ENCODE assay signal across 12 mouse cellular contexts in the genomic region with DNA sequence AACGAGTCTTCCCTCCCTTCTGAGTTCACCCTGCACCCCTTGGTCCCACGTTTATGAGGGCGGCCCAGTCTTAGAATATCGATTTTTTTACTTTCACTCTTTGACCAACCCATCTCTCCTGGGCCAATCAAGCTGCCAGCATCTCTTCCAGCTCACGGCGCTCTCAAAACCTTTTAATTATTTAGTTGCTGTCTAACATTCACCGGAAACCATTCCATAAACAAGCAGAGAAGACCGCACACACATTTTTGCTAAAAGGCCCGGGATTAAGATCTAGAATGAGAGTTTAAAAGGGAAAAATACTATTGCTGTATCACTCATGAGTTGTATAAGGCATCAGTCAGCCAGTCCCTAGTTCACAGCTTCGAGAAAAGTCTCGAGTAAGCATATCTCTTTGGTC. TPM values are rescaled to one million over a fixed set of nuclear protein-coding genes. Genes with fewer than 3 reads are reported as not detected.
DNase-seq lines count a peak whose midpoint lies in the region; ATAC-seq and TF ChIP-seq lines count a peak whose summit lies in the region.
"Had no signal": no experiment of that assay in that cellular context is flagged by ENCODE, and none has a peak within 500 bp of the region (broad histone marks: within the 10 kb centered on the region; RNA-seq: fewer than 3 reads in every experiment).

No protein-coding gene starts in this region.

- no peak for ATAC-seq in forebrain, postnatal 0 days
- ATAC-seq in forebrain, embryonic 12.5 days (ENCODE audit: low FRiP score): no peak
- no peak for ATAC-seq in lung, embryonic 15.5 days (ENCODE audit: borderline replicate concordance, extremely low read depth, low FRiP score, low TSS enrichment)
- no peak for ATAC-seq in limb, embryonic 11.5 days (ENCODE audit: insufficient number of reproducible peaks, low FRiP score, low TSS enrichment, low read depth)
- no peak for ATAC-seq in neural tube, embryonic 13.5 days (ENCODE audit: low read depth)

- H3K4me2 ChIP-seq in forebrain, postnatal 0 days (ENCODE audit: low read depth): no peak overlapping the region
- H3K4me2 ChIP-seq in forebrain, embryonic 12.5 days: no peak overlapping the region
- peak overlapping the region; percentile 99 for H3K4me2 ChIP-seq in lung, embryonic 15.5 days
- peak overlapping the region; percentile 76; the same call in 1 of the 2 replicates for H3K4me2 ChIP-seq in limb, embryonic 11.5 days (ENCODE audit: low read depth, severe bottlenecking)
- peak overlapping the region; percentile 67; the same call in 1 of the 2 replicates for H3K4me2 ChIP-seq in neural tube, embryonic 13.5 days

- peak; percentile 47 for DNase-seq in forebrain, postnatal 0 days
- DNase-seq in lung, postnatal 10 days: no peak
- DNase-seq in limb, embryonic 11.5 days (ENCODE audit: low spot score): no peak
- no peak for DNase-seq in cerebellum, postnatal 25 days
- DNase-seq in spleen, postnatal 10 days (ENCODE audit: low spot score in 2 of 2): no peak

- no peaks in the 10 kb centered on the region for H3K9me3 ChIP-seq in forebrain, postnatal 0 days (ENCODE audit: low read length)
- H3K9me3 ChIP-seq in forebrain, embryonic 12.5 days: no peaks in the 10 kb centered on the region
- no peaks in the 10 kb centered on the region for H3K9me3 ChIP-seq in lung, embryonic 15.5 days
- no peaks in the 10 kb centered on the region for H3K9me3 ChIP-seq in limb, embryonic 11.5 days (ENCODE audit: control insufficient read depth, low read length)
- H3K9me3 ChIP-seq in neural tube, embryonic 13.5 days: no peaks in the 10 kb centered on the region

- H3K4me3 ChIP-seq in forebrain, postnatal 0 days (ENCODE audit: low read depth, low read length): no peak overlapping the region
- H3K4me3 ChIP-seq in forebrain, embryonic 12.5 days (replicated peaks): no peak overlapping the region; the same call in 1 of the 2 replicates
- no peak overlapping the region; the same call in 1 of the 2 replicates for H3K4me3 ChIP-seq in lung, embryonic 15.5 days
- H3K4me3 ChIP-seq in limb, embryonic 11.5 days (ENCODE audit: low read depth, low read length): no peak overlapping the region
- H3K4me3 ChIP-seq in neural tube, embryonic 13.5 days: no peak overlapping the region; the same call in 1 of the 2 replicates

- no peak for TF ChIP-seq CTCF in forebrain, postnatal 0 days (IDR thresholded peaks at IDR 0.05; ENCODE audit: low read depth)

- H3K9ac ChIP-seq in forebrain, postnatal 0 days: no peak overlapping the region
- no peak overlapping the region for H3K9ac ChIP-seq in forebrain, embryonic 12.5 days
- H3K9ac ChIP-seq in lung, embryonic 15.5 days: no peak overlapping the region
- H3K9ac ChIP-seq in limb, embryonic 11.5 days (ENCODE audit: low read length): no peak overlapping the region
- H3K9ac ChIP-seq in neural tube, embryonic 13.5 days: no peak overlapping the region

- no peaks in the 10 kb centered on the region for H3K4me1 ChIP-seq in forebrain, postnatal 0 days (ENCODE audit: insufficient read depth)
- peaks cover 58% of the 10 kb centered on the region for H3K4me1 ChIP-seq in forebrain, embryonic 12.5 days
- H3K4me1 ChIP-seq in lung, embryonic 15.5 days: peaks cover 61% of the 10 kb centered on the region
- H3K4me1 ChIP-seq in limb, embryonic 11.5 days (ENCODE audit: control insufficient read depth, insufficient read depth, low read length): peaks cover 12% of the 10 kb centered on the region
- H3K4me1 ChIP-seq in neural tube, embryonic 13.5 days (replicated peaks): peaks cover 49% of the 10 kb centered on the region

- 5% methylated on average over 11 of the region's 11 CpGs for WGBS in forebrain, postnatal 0 days
- 2% methylated on average over 11 of the region's 11 CpGs for WGBS in forebrain, embryonic 12.5 days
- WGBS in lung, embryonic 15.5 days: 8% methylated on average over 11 of the region's 11 CpGs
- 4% methylated on average over 11 of the region's 11 CpGs for WGBS in limb, embryonic 11.5 days
- WGBS in neural tube, embryonic 13.5 days: 1% methylated on average over 11 of the region's 11 CpGs

- H3K36me3 ChIP-seq in forebrain, postnatal 0 days (ENCODE audit: insufficient read depth): no peaks in the 10 kb centered on the region
- H3K36me3 ChIP-seq in forebrain, embryonic 12.5 days (replicated peaks): no peaks in the 10 kb centered on the region
- no peaks in the 10 kb centered on the region for H3K36me3 ChIP-seq in lung, embryonic 15.5 days
- H3K36me3 ChIP-seq in limb, embryonic 11.5 days (ENCODE audit: control insufficient read depth, insufficient read depth, low read length): no peaks in the 10 kb centered on the region
- no peaks in the 10 kb centered on the region for H3K36me3 ChIP-seq in neural tube, embryonic 13.5 days

- H3K27me3 ChIP-seq in forebrain, postnatal 0 days (ENCODE audit: insufficient read depth, low read length): peaks cover 65% of the 10 kb centered on the region
- H3K27me3 ChIP-seq in forebrain, embryonic 12.5 days: peaks cover 97% of the 10 kb centered on the region
- H3K27me3 ChIP-seq in lung, embryonic 15.5 days: peaks cover 88% of the 10 kb centered on the region
- H3K27me3 ChIP-seq in limb, embryonic 11.5 days (ENCODE audit: control insufficient read depth, insufficient read depth, low read length): peaks cover 65% of the 10 kb centered on the region
- H3K27me3 ChIP-seq in neural tube, embryonic 13.5 days: peaks cover 95% of the 10 kb centered on the region

- no peak overlapping the region for H3K27ac ChIP-seq in forebrain, postnatal 0 days (ENCODE audit: low read depth, low read length)
- no peak overlapping the region for H3K27ac ChIP-seq in forebrain, embryonic 12.5 days
- no peak overlapping the region for H3K27ac ChIP-seq in lung, embryonic 15.5 days
- no peak overlapping the region for H3K27ac ChIP-seq in limb, embryonic 11.5 days (replicated peaks; ENCODE audit: low read depth, low read length)
- no peak overlapping the region for H3K27ac ChIP-seq in neural tube, embryonic 13.5 days (replicated peaks)

RNA-seq across cellular contexts. Expression of a gene that starts 0.8 kb away (rescaled TPM):
- total RNA-seq in forebrain, postnatal 0 days (2014; rRNA removed): not detected in 2 replicates
- not detected in 2 replicates for polyA plus RNA-seq in forebrain, postnatal 0 days (2015; fragmentation: Nextera tagmentation; extraction: Ambion mirVana)
- polyA plus RNA-seq in forebrain, embryonic 12.5 days (2016; fragmentation: Nextera tagmentation; extraction: Ambion mirVana): 0.45 TPM in 1 of 2 replicates, not detected in the other
- not detected in 2 replicates for polyA plus RNA-seq in lung, embryonic 15.5 days (2015; fragmentation: Nextera tagmentation; extraction: Ambion mirVana)
- polyA plus RNA-seq in limb, embryonic 11.5 days (2014; fragmentation: Nextera tagmentation; extraction: Ambion mirVana): 0.15 TPM in 1 of 2 replicates, not detected in the other
- polyA plus RNA-seq in neural tube, embryonic 13.5 days (2015; fragmentation: Nextera tagmentation; extraction: Ambion mirVana): 0.29 TPM in 1 of 2 replicates, not detected in the other
- total RNA-seq: gastrocnemius, adult 18-20 months had no signal
- polyA plus RNA-seq: cortical plate, adult 2 months; large intestine, adult 2 months; lung, adult 2 months had no signal

RNA-seq across cellular contexts. Expression of a gene that starts 9.1 kb away (rescaled TPM):
- total RNA-seq in forebrain, postnatal 0 days (2014; rRNA removed): not detected in 2 replicates
- polyA plus RNA-seq in forebrain, postnatal 0 days (2015; fragmentation: Nextera tagmentation; extraction: Ambion mirVana): not detected in 2 replicates
- polyA plus RNA-seq in forebrain, embryonic 12.5 days (2016; fragmentation: Nextera tagmentation; extraction: Ambion mirVana): 0.50 TPM in 1 of 2 replicates, not detected in the other
- not detected in 2 replicates for polyA plus RNA-seq in lung, embryonic 15.5 days (2015; fragmentation: Nextera tagmentation; extraction: Ambion mirVana)
- 0.61 TPM in 1 of 2 replicates, not detected in the other for polyA plus RNA-seq in limb, embryonic 11.5 days (2014; fragmentation: Nextera tagmentation; extraction: Ambion mirVana)
- 1.1 TPM in 1 of 2 replicates, not detected in the other for polyA plus RNA-seq in neural tube, embryonic 13.5 days (2015; fragmentation: Nextera tagmentation; extraction: Ambion mirVana)
- total RNA-seq: gastrocnemius, adult 18-20 months had no signal
- polyA plus RNA-seq: cortical plate, adult 2 months; large intestine, adult 2 months; lung, adult 2 months had no signal

RNA-seq across cellular contexts. Expression of a gene that starts 9.6 kb away (rescaled TPM):
- 0.48 and 0.62 TPM in 2 replicates for total RNA-seq in forebrain, postnatal 0 days (2014; rRNA removed)
- polyA plus RNA-seq in forebrain, postnatal 0 days (2015; fragmentation: Nextera tagmentation; extraction: Ambion mirVana): 1.4 and 1.8 TPM in 2 replicates
- 3.2 and 10.9 TPM in 2 replicates for polyA plus RNA-seq in forebrain, embryonic 12.5 days (2016; fragmentation: Nextera tagmentation; extraction: Ambion mirVana)
- 3.2 and 5.7 TPM in 2 replicates for polyA plus RNA-seq in lung, embryonic 15.5 days (2015; fragmentation: Nextera tagmentation; extraction: Ambion mirVana)
- 3.9 and 4.4 TPM in 2 replicates for polyA plus RNA-seq in limb, embryonic 11.5 days (2014; fragmentation: Nextera tagmentation; extraction: Ambion mirVana)
- polyA plus RNA-seq in neural tube, embryonic 13.5 days (2015; fragmentation: Nextera tagmentation; extraction: Ambion mirVana): 10.1 and 12.4 TPM in 2 replicates

Comparison
In these comparisons a context has a peak if more than half of its experiments do, and no peak if none do; other contexts are left out.
1. H3K4me2 ChIP-seq: peak in lung, embryonic 15.5 days (single experiment), limb, embryonic 11.5 days (single experiment) and neural tube, embryonic 13.5 days (single experiment); none in forebrain, postnatal 0 days (single experiment) and forebrain, embryonic 12.5 days (single experiment).